Mouse (Mus musculus) liver, embryonic 11.5 days (tissue): ENCODE data around the gene Nxph1. TPM values are rescaled to one million over a fixed set of nuclear protein-coding genes. Genes with fewer than 3 reads are reported as not detected.

Experiments
- polyA plus RNA-seq: library from polyadenylated mRNA; unstranded; fragments of >200 nt; fragmentation: Nextera tagmentation; extraction: Ambion mirVana; gene quantifications from 2 replicates; pipeline ENCODE4 v1.2.1, GENCODE M21; 2014

Nxph1 gene
- polyA plus RNA-seq, 1 experiment from 2014 or later, result not detected

Other genes with a start within 250 kb of the Nxph1 start
- 13.2 and 14.5 TPM in 2 replicates for gene Ica1, start 169.9 kb upstream of the Nxph1 start, polyA plus RNA-seq